Mouse (Mus musculus) T-helper 2 cell (primary cell): Measurements from ENCODE around the gene Sv2c.
"Not testable (repeated sequence)": the region's sequence is repeated elsewhere in the genome, so short reads cannot be mapped to it uniquely, and the experiment has no call there.

Experiments
- in situ Hi-C: fragments of 300-600 bp; cut with MboI, MseI; formaldehyde crosslinking; loops from one replicate; pipeline ENCODE4 v1.15.1; 2025; ENCODE audit warnings: high pct_unique_total_duplicates

Gene Sv2c

GRCm38 (mm10) chr13:96132401-96132816, at the start of gene Sv2c:
TSS of gene Sv2c (minus strand) at chr13:96132577.
- in situ Hi-C loops = no loop called here

DNA sequence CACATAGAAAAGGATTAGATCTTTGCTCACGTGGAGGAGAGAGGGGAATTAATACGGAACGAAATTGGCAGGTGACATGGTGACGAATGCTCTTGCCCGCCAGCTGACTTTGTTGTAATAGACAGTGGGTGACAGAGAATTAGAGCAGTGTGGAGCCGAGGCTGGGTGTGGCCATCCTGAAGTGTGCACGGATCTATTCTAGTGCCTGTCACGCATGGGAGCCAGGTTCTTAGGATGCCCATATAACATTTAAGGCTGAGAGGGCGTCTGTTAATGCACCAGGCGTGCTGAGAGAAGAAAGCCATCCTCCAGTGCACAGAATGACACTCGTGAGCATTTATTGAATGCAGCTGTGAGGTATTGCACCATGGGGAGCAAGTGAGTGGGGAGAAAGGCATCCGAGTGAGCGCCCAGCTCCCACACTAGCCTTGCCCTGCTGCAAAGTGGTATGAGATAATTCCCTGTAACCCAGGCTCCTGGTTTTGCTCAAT, 48.3 kb upstream of the Sv2c start:
- in situ Hi-C loops = no loop called here

DNA sequence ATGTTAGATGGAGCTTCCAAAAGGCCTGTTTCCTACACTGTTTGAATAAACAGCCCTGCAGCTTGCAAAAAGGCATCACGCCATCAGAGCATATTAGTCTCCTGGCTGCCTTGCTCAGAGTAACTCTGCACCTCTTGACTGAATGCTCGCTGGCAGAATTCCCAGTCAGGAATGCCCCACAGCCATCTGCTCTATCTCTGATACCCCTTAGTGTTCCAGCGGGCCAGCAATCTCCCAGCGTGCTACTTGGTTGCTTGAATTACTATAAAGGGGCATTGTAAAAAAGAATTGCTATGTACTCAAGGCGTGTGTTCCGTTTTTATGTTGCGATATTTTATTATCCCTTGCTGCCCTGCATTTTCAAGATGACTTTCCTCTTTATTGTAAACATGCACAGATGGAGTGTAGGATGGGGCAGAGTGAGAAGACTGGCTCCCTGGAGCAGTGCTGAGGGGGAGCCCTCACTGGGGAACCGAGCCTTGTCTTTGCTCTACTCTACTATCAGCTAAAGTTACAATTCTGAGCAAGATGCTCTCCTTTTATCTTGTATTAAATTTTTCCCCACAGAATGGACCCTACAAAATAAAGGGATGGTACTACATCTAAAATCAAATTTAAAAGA, 43.3 kb upstream of the Sv2c start:
- in situ Hi-C loops = no loop called here

- in situ Hi-C loops = no loop called here
Measured at GRCm38 (mm10) chr13:96173686-96174085, 41.3 kb upstream of the Sv2c start.

DNA sequence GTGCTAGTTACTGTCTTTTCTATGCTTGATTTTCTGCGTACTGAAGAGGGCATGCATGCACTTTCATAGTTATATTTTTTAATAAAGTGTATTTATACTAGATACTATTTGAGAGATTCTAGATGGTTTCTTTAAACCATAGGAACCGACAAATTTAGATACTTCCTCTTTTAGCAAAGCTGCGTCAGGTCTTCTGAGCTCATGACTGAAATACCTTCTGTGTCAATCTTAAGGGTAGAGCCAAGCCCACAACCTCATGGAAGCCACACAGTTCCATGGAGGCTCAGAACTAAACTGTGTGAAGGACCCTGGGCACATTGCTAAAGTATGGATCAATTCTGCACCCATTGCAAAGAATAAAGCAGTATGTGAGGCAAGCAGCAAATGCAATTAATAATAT, 39.9 kb upstream of the Sv2c start:
- in situ Hi-C loops = no loop called here

DNA sequence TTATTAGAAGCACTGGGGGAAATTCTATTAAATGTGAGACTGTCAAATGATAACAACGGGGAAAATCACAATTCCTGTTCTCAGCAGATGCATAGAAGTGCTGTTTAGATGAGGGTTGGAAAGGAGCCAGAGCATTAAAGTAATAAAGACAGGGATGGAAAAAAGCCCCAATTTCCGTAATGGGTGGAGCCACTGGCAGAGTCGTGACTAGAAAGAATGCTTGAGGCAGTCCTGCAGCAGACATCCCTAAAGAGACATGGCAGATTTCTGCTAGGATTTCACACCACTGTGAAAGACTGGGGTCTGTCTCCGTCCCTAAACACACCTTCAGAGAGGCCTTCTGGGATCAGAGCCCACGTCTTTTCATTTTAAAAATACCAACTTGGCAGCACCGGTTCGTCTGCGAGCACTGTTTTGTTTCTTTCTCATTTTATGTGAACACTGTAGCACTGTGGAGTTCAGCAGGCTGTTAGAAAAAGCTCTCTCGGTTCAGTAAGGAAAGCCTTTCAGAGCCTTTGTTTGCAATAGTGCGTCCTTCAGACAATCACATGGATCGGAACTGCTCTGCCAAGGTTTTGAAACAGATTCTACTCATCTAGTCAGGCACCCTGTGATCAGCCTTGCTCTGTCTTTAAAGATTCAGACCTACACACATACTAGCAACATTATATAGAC, 36.8 kb upstream of the Sv2c start:
- in situ Hi-C loops = no loop called here

GRCm38 (mm10) chr13:96166593-96166992, 34.2 kb upstream of the Sv2c start:
- in situ Hi-C loops = no loop called here

- in situ Hi-C loops = no loop called here
Measured at GRCm38 (mm10) chr13:96133363-96134100, 1.2 kb upstream of the Sv2c start.

DNA sequence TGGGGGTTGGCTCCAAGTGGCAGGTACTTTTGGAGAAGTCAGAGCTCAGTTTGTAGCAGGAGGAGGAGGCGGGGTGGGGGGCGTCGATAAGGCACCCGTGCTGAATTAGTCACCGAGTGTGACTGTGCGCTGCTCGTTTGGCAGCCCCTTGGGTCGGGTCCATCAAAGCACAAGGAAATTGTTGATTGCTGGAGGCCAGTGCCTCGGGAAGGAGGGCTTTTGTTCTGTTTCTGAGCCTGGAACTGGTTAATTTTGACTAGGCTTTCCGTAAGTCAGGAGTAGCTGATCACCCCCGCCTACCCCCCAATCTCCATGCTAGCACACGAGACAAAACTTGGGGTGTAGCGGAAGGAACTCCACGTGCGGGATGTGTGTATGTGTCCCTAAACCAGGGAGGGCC, 456 bp upstream of the Sv2c start:
- in situ Hi-C loops = no loop called here

DNA sequence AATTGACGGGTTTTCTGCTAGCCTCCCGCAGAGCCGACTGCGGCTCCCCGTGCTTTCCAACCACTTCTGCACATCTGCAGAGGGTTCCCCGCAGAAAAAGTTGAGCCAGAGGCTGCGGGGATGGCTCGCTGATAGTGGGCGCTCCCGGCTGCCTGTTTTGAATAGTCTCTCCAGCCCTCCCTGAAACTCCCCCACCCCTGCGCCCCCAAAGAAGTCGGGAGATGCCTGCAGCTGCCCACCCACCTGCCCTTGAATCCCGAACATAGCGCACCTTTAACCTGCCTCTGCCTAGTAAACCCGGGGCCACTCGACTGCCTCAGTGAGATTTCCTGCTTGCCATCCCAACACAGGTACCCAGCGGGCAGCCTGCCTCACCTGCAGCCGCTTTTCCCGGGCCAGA, 466 bp downstream of the Sv2c start:
- in situ Hi-C loops = no loop called here

GRCm38 (mm10) chr13:96131050-96131449, 1.3 kb downstream of the Sv2c start:
- in situ Hi-C loops = no loop called here

GRCm38 (mm10) chr13:96129081-96129480, 3.3 kb downstream of the Sv2c start:
- in situ Hi-C loops = loop anchor here (5.0 kb wide), 1 partner anchor 42 kb away; no protein-coding TSS in a partner anchor

GRCm38 (mm10) chr13:96126669-96127068, 5.7 kb downstream of the Sv2c start:
- in situ Hi-C loops = loop anchor here (5.0 kb wide), 1 partner anchor 39 kb away; no protein-coding TSS in a partner anchor

DNA sequence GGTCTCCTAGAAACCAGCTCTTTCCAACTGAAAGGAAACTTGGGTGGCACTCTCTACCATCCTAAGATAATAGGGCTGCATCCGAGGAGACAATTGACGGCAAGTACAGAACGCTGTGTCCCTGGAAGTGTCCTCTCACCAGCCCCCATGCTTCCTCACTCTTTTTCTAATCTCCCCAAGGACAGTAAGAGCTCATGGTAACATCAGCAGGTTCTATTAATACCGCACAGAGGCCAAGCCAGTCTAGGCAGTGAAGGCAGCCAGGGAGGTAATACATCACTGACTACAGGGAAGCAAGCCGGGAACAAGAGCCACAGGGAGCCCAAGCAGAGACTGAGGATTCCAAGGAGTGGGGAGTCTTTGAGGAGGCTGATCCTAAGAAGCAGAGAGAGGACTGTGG, 7.4 kb downstream of the Sv2c start:
- in situ Hi-C loops = loop anchor here (5.0 kb wide), 1 partner anchor 38 kb away; no protein-coding TSS in a partner anchor

GRCm38 (mm10) chr13:96112711-96113110, 19.7 kb downstream of the Sv2c start:
- in situ Hi-C loops = loop anchor here (10.0 kb wide), 1 partner anchor 138 kb away; no protein-coding TSS in a partner anchor

GRCm38 (mm10) chr13:96110767-96111166, 21.6 kb downstream of the Sv2c start:
- in situ Hi-C loops = loop anchor here (10.0 kb wide), 1 partner anchor 136 kb away; no protein-coding TSS in a partner anchor

DNA sequence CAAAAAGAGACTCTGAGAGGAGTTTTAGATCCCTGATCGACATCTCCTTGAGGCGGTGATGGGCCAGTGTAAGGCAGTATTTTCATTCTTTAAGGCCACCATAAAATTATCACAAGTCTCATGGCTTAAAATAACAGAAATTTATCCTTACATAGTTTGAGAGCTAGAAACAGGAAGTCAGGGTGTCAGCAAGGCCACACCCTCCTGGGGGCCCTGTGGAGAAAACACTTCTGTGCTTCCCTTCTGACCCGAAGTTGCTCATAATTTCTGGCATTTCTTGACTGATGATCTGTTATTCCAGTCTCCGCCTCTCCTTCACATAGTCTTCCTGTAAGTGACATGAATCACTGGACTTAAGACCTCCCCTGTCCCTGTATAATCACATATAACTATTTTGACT, 26.0 kb downstream of the Sv2c start:
- in situ Hi-C loops = no loop called here

GRCm38 (mm10) chr13:96090929-96091328, 41.4 kb downstream of the Sv2c start:
- in situ Hi-C loops = no loop called here

DNA sequence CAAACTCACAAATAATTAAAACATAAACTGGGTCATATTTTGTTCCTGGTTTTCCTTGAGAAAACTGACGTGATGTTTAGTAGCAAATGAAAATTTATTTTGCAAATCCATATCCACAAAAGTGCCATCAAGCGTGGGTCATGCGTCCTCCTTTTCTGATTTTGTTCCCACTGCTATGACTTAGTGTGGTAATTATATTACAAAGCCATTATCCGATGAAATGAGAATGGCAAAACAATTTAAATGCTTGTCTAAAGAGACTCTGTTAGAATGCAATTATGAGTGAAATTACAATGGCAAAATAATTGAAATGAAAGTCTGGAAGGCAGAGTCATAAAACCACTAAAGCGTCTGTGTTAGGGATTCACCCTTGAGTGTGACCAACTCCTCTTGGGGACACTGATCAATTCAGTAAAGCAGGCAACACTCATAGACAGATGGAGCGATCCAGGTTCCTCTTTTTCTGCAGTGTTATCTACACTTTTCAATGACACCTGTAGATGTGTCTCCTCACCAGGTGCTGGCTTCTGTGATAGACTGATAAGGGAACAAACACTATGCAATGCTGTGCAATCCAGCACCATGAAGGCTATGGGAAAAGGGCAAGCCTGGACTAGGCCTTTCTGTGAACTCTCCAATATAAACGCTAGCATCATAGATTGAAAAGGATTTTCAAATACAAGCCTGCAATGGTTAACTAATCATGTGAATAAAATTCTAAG, 46.6 kb downstream of the Sv2c start:
- in situ Hi-C loops = loop anchor here (5.0 kb wide), 1 partner anchor 42 kb away; no protein-coding TSS in a partner anchor

GRCm38 (mm10) chr13:96081754-96082153, 50.6 kb downstream of the Sv2c start, which contains the start of gene Gm17190:
TSS of gene Gm17190 (plus strand) at chr13:96082054.
- in situ Hi-C loops = not testable (repeated sequence)

GRCm38 (mm10) chr13:96081276-96081675, 51.1 kb downstream of the Sv2c start, which contains the start of gene Gm20075:
TSS of gene Gm20075 (minus strand) at chr13:96081376.
- in situ Hi-C loops = not testable (repeated sequence)
